Comparison of ENCODE assay signal across 7 mouse cellular contexts in the genomic region with DNA sequence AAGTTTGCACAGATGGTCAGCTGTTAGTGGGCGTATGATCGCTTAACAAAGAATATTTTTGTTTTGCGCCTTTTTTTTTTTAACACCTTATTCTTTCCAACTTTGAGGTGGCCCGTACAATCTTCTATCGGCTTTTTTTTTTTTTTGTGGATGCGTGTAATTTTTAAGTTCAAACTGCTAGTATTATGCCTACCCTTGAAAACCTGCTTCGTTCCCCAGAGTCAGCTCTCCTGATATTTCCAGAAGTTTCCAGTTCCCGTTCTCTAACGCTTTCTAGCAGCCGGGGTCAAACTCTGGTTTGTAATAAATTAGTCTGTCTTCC. TPM values are rescaled to one million over a fixed set of nuclear protein-coding genes. Genes with fewer than 3 reads are reported as not detected.
DNase-seq lines count a peak whose midpoint lies in the region; ATAC-seq and TF ChIP-seq lines count a peak whose summit lies in the region.

No protein-coding gene starts in this region.

- H3K4me3 ChIP-seq in lung, embryonic 15.5 days = peak overlapping the region; percentile 98
- peak overlapping the region; percentile 86 for H3K4me3 ChIP-seq in embryonic facial prominence, embryonic 15.5 days (replicated peaks)
- H3K4me3 ChIP-seq in intestine, postnatal 0 days (ENCODE audit: low read depth, low read length) = peak overlapping the region; percentile 98
- peak overlapping the region; percentile 93 for H3K4me3 ChIP-seq in neural tube, embryonic 14.5 days (ENCODE audit: low read depth, low read length)

- 1% methylated on average over 10 of the region's 10 CpGs for WGBS in lung, embryonic 15.5 days
- under 1% methylated on average over 10 of the region's 10 CpGs for WGBS in embryonic facial prominence, embryonic 15.5 days
- WGBS in intestine, postnatal 0 days = 1% methylated on average over 10 of the region's 10 CpGs
- WGBS in neural tube, embryonic 14.5 days = under 1% methylated on average over 10 of the region's 10 CpGs

- no peaks in the 10 kb centered on the region for H3K27me3 ChIP-seq in lung, embryonic 15.5 days
- no peaks in the 10 kb centered on the region for H3K27me3 ChIP-seq in embryonic facial prominence, embryonic 15.5 days
- H3K27me3 ChIP-seq in intestine, postnatal 0 days (replicated peaks; ENCODE audit: control insufficient read depth, insufficient read depth, low read length) = no peaks in the 10 kb centered on the region
- H3K27me3 ChIP-seq in neural tube, embryonic 14.5 days (ENCODE audit: control insufficient read depth, insufficient read depth, low read length) = no peaks in the 10 kb centered on the region

- peaks cover 6% of the 10 kb centered on the region; the same call in 1 of the 2 replicates for H3K36me3 ChIP-seq in lung, embryonic 15.5 days
- peaks cover 4% of the 10 kb centered on the region; the same call in 1 of the 2 replicates for H3K36me3 ChIP-seq in embryonic facial prominence, embryonic 15.5 days
- peaks cover 3% of the 10 kb centered on the region; the same call in 1 of the 2 replicates for H3K36me3 ChIP-seq in intestine, postnatal 0 days (ENCODE audit: control insufficient read depth, insufficient read depth)
- no peaks in the 10 kb centered on the region for H3K36me3 ChIP-seq in neural tube, embryonic 14.5 days (ENCODE audit: control insufficient read depth, insufficient read depth, low read length)

- H3K4me2 ChIP-seq in lung, embryonic 15.5 days = peak overlapping the region; percentile 79
- peak overlapping the region; percentile 81 for H3K4me2 ChIP-seq in embryonic facial prominence, embryonic 15.5 days (replicated peaks)
- peak overlapping the region; percentile 84 for H3K4me2 ChIP-seq in intestine, postnatal 0 days (replicated peaks; ENCODE audit: low read depth)
- H3K4me2 ChIP-seq in neural tube, embryonic 14.5 days (ENCODE audit: low read depth, low read length) = peak overlapping the region; percentile 84

- H3K27ac ChIP-seq in lung, embryonic 15.5 days = peak overlapping the region; percentile 98
- H3K27ac ChIP-seq in embryonic facial prominence, embryonic 15.5 days (replicated peaks) = peak overlapping the region; percentile 96
- H3K27ac ChIP-seq in intestine, postnatal 0 days (ENCODE audit: low read depth, low read length) = peak overlapping the region; percentile 98
- H3K27ac ChIP-seq in neural tube, embryonic 14.5 days (ENCODE audit: low read depth, low read length) = peak overlapping the region; percentile 3; the same call in 1 of the 2 replicates

- H3K9ac ChIP-seq in lung, embryonic 15.5 days = peak overlapping the region; percentile 65
- peak overlapping the region; percentile 42 for H3K9ac ChIP-seq in embryonic facial prominence, embryonic 15.5 days
- H3K9ac ChIP-seq in intestine, postnatal 0 days (ENCODE audit: low read depth, low read length) = peak overlapping the region; percentile 50
- no peak overlapping the region for H3K9ac ChIP-seq in neural tube, embryonic 14.5 days (replicated peaks; ENCODE audit: low read depth, low read length)

- H3K4me1 ChIP-seq in lung, embryonic 15.5 days = peaks cover 13% of the 10 kb centered on the region
- peaks cover 21% of the 10 kb centered on the region for H3K4me1 ChIP-seq in embryonic facial prominence, embryonic 15.5 days
- peaks cover 4% of the 10 kb centered on the region; the same call in 1 of the 2 replicates for H3K4me1 ChIP-seq in intestine, postnatal 0 days (replicated peaks; ENCODE audit: control insufficient read depth, insufficient read depth, low read length)
- peaks cover 9% of the 10 kb centered on the region for H3K4me1 ChIP-seq in neural tube, embryonic 14.5 days (ENCODE audit: control insufficient read depth, insufficient read depth, low read length)

- no peak for ATAC-seq in lung, embryonic 15.5 days (ENCODE audit: borderline replicate concordance, extremely low read depth, low FRiP score, low TSS enrichment)
- ATAC-seq in embryonic facial prominence, embryonic 15.5 days (ENCODE audit: insufficient number of reproducible peaks, low FRiP score, low TSS enrichment, low read depth) = no peak
- ATAC-seq in intestine, postnatal 0 days = no peak
- ATAC-seq in neural tube, embryonic 14.5 days (ENCODE audit: low read depth) = no peak

- no peaks in the 10 kb centered on the region for H3K9me3 ChIP-seq in lung, embryonic 15.5 days
- H3K9me3 ChIP-seq in embryonic facial prominence, embryonic 15.5 days (replicated peaks) = no peaks in the 10 kb centered on the region
- H3K9me3 ChIP-seq in intestine, postnatal 0 days (ENCODE audit: control insufficient read depth) = no peaks in the 10 kb centered on the region
- H3K9me3 ChIP-seq in neural tube, embryonic 14.5 days (ENCODE audit: control insufficient read depth, low read length) = no peaks in the 10 kb centered on the region

- no peak for DNase-seq in lung, postnatal 4 days
- DNase-seq in layer of hippocampus, postnatal 14 days (ENCODE audit: low spot score in 2 of 2) = no peak
- DNase-seq in layer of hippocampus, adult 9-11 months = no peak

- no peak for TF ChIP-seq CTCF in intestine, postnatal 0 days (IDR thresholded peaks at IDR 0.05; ENCODE audit: low read depth)

RNA-seq across cellular contexts. Expression of gene Hivep1, which starts 1.0 kb away (rescaled TPM):
- polyA plus RNA-seq in lung, embryonic 15.5 days (2015; fragmentation: Nextera tagmentation; extraction: Ambion mirVana) = 11.0 and 12.8 TPM in 2 replicates
- polyA plus RNA-seq in embryonic facial prominence, embryonic 15.5 days (2015; fragmentation: Nextera tagmentation; extraction: Ambion mirVana) = 9.7 and 11.7 TPM in 2 replicates
- 5.9 and 6.9 TPM in 2 replicates for polyA plus RNA-seq in intestine, postnatal 0 days (2015; fragmentation: Nextera tagmentation; extraction: Ambion mirVana)
- 16.8 and 22.8 TPM in 2 replicates for polyA plus RNA-seq in neural tube, embryonic 14.5 days (2014; fragmentation: Nextera tagmentation; extraction: Ambion mirVana)
- total RNA-seq in layer of hippocampus, postnatal 14 days (2021) = 10 to 100 TPM; 25.6 to 27.4 TPM

Comparison
In these comparisons a context has a peak if more than half of its experiments do, and no peak if none do; other contexts are left out.
1. H3K27ac ChIP-seq: peak in every context shown above with its lines; median percentile 98 in lung, embryonic 15.5 days; 98 in intestine, postnatal 0 days; 96 in embryonic facial prominence, embryonic 15.5 days; 3 in neural tube, embryonic 14.5 days.